Mouse (Mus musculus) erythroblast, adult 5-6 weeks (primary cell): ENCODE data around the gene Naa38. TPM values are rescaled to one million over a fixed set of nuclear protein-coding genes. Genes with fewer than 3 reads are reported as not detected.
A peak's percentile ranks its signal among the peaks of the same experiment; 100 is the strongest.

ENCODE experiments used
- ATAC-seq: replicated peaks from 2 replicates; pipeline ENCODE4 v1.8.0; 2016; ENCODE audit warnings: moderate number of reproducible peaks, mild to moderate bottlenecking, moderate TSS enrichment, inconsistent platforms; ENCODE audit not compliant: poor library complexity, low FRiP score, severe bottlenecking
- total RNA-seq, 2 experiments: library from RNA; stranded (forward) in 1 of 2; stranded (reverse) in 1 of 2; fragments of 150-400 nt in 1 of 2; fragments of 200-764, 138-1000 nt in 1 of 2; gene quantifications; 2 replicates each; pipeline versions ENCODE4 v1.2.3 to v1.2.4; 2015 to 2017; ENCODE audit warnings: low replicate concordance in 2 of 2

Gene Naa38
- total RNA-seq, 2 experiments from 2014 or later = 18.5 to 25.6 TPM

DNA sequence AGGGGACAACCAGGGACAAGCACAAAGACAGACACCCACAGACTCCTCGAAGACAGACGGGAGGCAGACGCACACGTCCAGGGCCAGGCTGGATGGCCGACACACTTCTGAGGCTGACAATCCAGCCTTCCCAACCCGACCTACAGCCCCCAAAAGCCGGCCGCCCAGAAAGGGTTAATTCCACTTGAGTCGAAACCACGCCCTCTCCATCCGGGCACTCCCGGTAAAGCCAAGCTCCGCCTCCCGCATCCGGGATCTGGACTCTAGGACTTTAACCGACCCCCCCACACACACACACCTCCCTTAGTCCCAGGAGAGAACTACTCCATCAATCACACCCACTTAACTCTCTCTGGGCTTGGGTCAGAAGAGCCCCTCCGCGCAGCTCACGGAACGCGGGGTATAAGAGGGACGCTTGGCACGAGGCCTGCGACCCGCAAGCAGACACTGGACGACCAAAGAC, 15.8 kb downstream of the Naa38 start:
- ATAC-seq = peak; percentile 50

DNA sequence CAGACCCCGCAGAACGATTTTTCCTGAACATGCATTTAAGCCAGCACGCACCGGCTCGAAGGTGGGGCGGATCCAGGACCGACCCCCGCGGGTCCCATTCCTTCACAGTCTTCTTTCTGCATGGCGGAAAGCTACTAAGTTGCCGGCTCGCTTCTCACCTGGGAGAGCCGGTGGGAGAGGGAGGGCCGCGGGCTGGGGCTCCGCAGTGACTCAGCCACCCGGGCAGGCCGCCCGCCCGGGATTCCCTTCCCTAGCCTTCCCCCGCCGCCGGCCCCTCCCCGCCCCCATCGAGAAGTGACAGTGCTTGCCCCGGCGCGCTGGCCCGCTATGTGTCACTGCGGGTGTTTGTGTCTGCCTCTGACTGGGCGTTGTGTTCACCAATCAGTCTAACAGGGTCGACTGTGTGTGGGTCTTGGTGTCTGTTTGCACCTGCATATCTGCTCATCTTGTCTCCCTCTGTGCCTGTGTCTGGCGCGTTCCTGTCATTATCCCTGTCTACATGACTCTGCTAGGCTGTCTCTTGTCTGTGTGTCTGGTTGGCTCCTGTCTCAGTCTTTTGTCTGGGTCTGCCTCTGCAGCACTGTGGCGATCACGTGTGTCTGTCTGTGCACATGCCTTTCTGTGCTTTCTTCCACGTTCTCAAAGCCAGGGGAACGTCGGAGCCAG, 16.4 kb downstream of the Naa38 start:
- 0 out of 2 replicates have a peak, but pooled peaks have one; percentile 5 for ATAC-seq

DNA sequence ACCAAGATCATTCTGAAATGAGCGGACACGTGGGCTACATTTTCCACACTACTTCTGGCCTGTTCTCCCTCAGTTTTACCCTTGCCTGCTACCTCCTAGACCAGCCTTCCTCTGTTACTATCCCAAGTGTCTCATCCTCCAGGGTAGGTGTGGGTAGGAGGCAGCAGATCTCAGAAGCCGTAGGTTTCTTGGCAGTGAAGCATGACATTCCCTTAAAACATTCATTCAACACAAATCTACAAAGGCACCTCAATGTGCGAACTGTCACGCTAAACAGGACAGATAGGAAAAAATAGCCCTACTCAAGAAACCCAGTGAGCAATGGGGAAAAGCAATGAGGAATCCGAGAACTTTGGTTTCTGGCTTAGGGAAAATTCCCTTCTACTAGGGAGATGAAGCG, 17.3 kb downstream of the Naa38 start:
- ATAC-seq = no peak

DNA sequence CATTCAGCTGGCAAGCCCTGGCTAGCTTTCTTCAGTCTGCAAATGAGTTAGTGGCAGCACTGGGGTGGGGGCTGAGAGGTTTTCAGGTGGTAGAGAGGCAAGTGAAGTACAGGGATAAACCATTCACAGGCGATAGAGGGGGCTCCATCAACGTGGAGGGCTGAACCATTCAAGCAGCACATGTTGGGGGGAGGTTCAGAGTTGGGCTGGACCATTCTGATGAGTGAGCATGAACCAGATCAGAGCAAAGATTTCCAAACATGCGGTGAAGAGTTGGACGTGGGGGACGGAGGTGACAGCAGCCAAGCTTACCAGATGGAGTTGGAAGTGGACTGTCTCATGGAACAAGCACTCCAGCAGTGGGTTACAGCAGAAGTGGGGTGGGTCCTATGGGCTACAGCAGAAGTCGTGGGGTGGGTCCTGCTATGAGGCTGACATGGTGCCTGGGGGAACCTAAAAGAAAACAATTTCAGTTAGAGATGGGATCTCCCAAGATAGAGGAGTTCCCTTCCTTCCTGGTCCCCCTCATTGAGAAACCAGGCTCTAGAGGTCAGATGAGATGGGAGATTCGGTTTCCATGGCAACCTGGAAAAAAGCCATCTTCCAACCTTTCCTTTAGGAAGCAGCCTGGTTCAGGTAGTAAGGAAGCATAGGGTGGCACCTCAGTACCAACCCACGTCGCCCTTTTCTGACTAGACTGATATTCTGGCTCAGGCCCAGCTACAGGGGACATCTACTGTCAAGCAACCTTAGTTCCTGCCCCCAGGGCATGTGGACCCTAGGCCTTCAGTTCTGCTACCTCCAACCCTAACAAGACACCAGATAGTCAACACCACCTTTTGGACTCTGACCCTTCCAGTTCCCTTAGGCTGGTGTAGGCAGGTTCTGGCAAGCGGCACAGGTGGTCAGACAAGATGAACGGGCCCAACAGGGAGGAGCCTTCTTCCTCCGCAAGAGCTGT, 18.2 kb downstream of the Naa38 start, which contains the start of gene Kdm6b:
Gene Kdm6b (minus strand): TSS at position 455 of the 961 bp plus-strand sequence.
- ATAC-seq = no peak

DNA sequence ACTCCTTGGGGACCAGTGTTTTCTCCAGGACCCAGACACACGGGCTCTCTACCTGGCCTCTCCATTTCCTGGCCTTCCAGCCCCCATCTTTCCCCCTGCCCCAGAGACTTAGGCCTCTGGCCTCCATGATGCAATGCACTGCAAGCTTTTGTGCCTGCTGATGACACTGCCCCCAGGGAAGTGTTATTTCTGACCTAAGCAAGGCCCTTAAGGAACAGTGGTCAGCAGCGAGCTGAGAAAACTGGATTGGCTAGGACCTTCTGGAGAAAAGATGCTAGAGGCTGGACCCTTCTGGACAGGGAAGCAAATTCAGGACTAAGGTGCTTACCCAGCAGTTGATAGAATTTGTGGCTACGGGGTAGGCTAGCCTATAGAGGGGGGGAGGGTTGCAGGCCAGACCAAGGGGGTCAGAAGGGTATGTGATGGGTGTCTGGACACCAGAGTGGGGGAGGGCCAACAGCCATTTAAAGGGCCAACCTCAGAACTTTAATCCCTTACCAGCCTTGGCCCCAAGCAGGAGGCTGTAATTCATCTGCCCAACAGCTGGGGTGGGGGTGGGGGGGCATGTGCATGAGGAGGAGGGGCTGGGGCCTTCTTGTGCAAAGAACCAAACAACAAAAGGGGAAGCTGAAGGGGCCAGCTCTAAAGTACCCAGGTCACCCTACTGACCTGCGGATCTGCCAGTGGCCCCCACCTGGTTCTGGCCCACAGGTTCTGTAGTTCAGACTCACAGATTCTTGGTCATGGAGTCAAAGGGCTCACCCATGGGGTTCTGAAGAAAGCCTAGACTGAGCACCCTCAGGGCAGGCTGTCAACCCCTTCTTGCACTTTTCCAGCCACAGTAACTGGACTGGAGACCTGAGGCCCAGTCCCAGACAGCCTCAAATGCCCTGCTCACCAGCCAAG, 19.4 kb downstream of the Naa38 start:
- no peak for ATAC-seq

DNA sequence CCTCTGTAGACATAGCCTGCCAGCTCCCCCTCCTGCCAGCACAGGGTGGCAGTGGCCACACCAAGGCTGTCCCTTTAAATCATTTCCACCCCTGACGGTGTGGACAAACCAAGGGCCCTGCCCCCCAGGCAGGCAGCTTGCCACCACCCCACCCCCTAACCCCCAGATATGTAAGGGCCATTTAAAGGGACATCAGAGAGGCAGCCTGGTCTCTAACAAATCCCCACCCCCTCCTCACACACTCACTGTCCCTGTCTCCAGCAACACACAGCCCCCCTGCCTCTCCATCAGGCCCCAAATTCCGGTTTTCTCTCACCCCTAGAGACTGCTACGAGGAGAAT, 20.0 kb downstream of the Naa38 start:
- no peak for ATAC-seq

DNA sequence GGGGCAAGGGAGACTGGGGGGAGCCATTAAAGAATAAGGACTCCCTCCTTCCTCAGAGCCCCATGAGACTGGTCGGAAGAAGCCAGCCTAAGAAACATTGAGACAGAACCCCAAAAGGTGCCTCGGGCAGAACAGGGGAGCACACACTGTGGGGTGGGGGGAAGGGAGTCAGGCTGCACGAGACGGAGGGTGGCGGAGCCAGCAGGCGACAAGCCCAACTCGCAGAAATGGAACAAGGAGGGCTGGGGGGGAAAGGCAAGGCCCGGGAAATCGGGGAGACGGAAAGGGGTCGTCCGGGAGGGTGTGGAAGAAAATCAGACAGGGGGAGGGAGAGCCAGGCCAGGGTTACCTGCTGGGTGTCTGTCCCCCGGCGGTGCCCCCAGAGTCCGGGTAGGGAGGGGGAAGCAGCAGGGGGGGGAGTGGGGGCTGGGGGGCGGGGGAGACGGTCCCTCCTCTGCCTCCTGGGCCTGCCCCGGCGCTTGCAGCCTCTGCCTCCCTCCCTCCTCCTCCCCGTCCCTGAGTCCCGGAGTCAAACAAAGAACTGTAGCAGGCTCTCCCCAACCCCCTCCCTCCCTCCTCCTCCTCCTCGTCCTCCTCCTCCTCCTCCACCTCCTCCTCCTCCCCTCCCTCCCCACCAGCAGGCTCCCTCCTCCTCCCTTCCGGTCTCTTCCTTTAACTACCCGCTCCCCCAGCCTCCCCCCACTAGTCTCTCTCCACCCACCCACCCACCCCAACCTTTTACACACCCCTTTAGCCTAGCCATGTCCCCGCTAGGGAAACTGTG, 20.6 kb downstream of the Naa38 start:
- no peak for ATAC-seq

DNA sequence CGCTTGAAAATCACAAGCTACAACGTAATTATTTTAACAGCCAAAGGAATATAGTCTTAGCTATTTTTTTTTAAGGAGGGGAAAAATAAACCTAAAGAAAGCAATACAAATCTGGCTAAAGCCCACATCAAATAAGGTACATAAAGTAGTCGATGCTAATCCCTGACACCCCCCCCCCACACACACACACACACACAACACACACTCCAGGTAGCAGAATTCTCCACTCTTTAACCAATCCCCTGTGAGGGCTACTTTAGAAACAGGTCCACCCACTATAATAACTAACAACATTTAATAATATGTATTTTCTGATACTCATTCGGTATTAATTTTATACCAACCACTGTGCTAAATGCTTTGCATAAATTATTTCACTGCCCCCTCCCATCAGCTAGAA, 21.2 kb downstream of the Naa38 start:
- no peak for ATAC-seq

DNA sequence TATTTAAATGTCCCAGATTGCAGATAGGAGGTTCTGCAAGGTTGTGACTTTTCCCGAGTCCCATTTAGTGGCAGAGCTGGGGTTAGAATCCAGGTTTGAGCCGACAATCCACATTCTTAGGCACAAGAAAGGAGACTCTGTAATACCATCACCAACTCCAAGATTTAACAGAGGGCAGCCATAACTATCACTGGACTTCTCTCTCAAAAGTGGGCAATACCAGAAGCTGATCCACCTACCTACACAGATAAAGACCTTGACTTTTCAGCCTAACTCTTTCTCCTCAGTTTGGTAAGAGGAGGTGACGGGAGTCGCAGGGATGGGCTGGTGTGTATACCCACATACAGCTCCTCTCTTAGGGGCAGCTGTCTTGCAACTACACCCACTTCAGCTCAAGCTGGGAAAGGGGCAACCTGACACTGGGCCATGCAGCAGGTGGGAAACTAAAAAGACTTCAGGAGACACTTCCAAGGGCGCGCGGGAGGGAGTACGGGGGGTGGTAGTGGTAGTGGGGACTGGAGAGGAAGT, 21.7 kb downstream of the Naa38 start:
- ATAC-seq = no peak

DNA sequence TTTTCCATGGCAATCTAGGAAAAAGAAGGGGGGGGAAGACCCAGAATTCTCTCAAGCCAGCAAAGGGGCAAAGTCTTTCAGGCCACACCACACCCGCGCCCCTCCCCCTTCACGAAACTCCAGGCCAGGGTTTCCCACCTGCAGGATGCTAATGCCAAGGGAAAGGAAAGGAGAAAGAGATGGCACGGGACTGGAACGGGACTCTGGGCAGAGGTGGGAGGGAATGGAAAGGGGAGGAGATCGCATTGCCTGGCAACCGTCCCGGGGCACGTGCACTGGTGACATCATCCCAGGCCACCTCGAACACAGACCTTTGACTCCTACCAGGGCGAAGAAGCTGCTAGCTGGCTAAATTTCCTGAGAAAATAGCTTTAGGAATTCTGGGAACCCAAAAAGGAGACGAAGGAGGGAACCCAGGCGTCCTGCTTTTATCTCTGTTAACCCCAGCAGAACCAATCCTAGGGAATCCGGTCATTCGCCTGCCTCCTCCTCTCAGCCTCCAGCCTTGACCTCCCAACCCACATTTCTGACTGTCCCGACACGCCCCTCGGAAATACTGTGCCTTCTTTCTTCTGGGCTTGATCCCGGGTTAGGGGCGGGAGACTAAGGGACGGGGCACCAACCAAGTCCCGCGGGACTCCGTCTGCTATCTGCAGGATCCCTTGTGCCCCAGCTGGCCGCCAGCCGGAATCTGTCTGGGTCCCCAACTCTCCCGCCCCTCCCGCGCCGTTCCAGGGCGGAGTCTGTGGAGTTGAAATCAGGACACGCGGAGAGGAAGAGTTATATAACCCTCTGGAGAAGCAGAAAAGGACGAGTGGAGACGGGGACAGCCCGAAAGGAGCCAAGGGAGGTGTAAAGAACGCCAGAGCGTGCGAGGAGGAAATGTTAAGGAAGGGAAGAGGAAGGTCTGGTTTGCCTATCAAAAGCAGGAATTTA, 22.4 kb downstream of the Naa38 start:
- peak; percentile 56 for ATAC-seq

DNA sequence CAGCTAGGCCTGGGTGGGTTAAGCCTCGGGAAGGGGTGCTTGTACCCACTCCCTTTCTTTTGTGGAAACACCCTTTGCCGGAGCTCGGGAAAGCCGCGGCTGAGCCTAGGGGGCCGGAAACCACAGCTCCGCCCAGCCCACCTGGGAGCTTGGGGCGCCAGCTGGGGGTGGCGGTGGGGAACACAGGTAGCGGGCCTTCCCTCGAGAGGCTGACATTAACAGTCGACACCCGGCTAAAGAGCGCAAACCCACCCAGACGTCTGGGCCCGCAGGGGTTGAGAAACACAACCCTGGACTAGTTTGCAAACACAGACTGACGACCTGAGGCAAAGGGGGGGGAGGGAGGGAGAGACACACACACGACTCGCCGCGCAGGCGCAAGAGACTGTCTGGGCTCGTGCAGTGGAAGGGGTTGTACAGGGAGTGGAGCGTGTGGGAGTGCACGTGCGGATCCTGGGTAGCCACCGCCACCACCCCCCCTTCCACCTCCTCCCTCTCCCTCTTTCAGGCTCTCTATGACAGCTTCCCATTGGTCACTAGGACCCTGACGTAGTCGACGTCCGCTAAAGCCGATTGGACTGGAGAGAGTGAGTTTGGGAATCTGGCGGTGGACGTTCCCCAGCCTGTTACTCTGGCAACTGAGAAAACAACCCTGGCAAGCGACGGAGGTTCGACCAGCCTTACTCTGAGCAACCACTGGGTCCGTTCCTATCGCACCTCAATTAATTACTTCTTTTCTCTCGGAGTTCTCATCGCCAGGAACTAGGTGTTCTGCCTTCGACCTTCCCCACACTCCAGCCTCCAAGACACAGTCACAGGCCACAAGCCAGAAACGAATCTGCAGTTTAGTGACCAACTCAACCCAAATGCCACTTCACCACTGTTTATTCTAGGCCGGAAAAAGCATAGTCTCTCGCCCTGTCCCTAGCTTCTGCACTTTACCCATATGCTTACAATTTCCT, 23.5 kb downstream of the Naa38 start:
- ATAC-seq = peak; percentile 63

DNA sequence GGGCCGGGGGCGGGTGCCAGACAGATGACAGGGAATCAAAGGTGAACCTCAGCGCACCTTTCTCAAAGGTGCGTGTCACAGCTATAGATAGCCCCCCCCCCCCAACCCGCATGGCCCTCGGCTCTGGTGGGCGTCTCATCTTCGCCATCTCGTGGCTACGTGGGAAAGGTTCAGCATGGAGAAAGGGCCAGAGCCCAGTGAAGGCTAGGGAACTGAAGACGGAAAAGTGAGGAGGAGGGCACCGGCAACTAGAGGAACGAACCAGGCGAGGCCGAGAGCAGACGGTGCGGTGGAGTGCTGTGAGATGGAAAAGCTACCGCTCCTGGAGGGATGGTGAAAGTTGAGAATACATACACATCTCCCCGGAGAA, 24.1 kb downstream of the Naa38 start:
- no peak for ATAC-seq

DNA sequence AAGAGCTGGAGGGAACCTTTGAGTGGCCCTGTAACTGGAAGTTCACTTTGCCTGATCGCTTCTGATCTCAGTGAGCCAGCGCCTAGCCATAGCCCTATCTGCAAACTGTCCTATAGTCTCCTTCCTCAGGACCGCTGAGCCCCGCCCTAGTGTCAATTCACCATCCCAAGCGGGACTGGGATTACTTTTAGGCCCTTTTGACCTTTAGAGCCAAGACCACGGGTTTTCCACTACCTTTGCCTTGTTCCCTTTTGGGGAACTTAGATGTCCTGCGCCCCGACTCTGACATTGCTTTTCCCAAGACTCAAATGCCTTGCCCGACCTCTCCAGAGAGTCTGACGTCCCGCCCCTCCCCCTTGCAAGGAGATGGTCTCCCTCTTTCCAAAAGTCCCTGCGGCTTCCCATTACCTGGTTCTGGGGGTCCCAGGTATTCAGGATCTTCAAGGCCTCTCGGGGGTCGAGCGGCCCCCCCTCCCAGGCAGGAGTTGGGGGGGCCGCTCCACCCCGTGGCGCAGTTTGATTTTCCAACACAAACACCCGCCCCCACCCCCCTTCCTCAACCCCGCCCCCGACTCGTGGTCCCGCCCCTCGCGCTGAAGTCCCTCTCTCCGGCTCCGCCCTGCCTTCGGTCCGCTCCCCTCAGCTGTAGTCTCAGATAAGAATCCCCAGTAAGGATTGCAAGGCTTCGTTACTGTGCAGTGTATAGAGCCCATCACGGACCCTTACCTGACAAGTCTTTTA, 24.7 kb downstream of the Naa38 start:
- ATAC-seq = peak; percentile 28; the same call in 1 of the 2 replicates

DNA sequence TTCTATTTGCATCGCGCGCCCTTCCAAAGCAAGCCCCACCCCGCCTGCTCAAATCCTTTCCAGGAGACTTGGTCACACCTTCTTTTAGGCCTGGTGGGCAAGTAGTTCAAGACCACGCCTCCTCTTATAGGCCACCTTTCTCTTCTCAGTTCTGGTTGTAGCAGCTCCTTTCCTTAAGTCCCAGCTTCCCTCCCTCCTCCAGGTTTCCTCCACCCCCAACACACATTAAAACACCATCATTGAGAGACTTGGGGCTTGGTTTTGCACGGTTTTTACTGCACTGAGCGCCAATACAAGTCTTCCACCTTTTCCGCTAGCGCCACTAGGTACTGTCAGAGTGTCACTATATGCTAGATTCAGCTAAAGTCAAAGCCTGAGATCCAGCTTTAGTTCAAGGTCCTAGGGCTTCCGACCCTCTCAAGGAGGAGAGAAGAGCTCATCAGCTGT, 25.3 kb downstream of the Naa38 start:
- no peak for ATAC-seq

DNA sequence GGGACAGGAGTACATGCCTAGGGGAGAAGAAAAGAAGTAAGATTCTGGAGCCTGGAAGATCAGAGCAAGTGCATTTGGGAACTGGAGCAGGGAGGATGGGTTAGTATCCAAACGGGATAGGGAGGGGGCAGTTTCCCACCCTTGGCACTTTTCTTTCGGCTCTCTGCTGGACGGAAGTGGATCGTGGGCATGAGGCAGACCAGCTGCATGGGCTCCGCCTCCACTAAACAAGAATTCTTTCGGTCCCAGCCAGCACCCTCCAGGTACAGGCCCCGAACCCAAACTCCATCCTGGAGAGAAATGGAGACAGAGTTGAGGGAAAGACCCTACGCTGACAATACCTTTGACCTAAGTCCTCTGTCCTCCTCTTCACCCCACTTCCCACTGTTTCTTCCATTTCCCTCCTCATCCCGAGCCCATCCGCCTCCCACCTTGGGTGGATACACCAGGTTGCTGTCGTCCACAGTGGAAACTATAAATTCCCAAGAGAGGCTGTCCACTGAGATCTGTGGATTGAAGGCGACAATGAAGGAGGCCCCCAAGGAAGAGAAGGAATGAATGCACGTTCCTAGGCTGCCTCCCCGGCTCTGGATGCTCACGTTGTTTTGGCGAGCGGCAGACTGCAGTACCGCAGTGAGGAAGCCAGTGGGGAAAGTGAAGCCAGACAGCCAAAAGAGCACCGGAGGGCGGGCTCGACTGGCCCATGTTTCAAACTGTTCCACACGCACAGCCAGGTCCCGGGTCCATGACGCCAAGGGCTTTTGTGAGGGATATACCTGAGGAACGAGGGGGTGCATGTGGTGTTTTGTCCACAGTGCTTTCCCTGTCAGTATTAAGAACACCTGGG, 26.1 kb downstream of the Naa38 start:
- no peak for ATAC-seq
